Mouse (Mus musculus) thymus, postnatal 10 days (tissue): ENCODE results near the gene Kif14.
"Not testable (repeated sequence)": the region's sequence is repeated elsewhere in the genome, so short reads cannot be mapped to it uniquely, and the experiment has no call there.

Experiments used
- DNase-seq, 2 experiments: peaks; one replicate each; pipeline ENCODE4 v3.0.0; 2021; ENCODE audit warnings: low spot score in 2 of 2

Kif14 gene

DNA sequence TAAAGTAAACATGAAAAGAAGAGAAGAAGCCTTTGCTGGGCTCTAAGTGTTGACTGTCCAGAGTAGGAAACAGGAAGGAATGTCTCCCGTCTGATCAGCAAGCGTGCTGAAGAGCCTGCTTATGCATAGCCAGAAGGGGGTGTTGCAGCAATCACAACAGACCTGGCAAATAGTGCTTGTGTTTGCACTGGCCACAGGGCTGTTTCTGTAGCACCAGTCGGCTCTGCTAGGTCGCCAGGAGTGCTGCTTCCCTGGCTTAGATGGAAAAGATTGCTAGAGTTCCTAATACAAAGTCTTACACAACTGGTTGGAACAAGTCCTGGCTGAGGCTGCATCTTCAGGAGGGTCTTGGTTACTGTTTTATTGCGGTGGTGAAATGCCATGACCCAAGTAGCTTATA lies 25.5 kb downstream of the Kif14 start:
- DNase-seq, result no peak

DNA sequence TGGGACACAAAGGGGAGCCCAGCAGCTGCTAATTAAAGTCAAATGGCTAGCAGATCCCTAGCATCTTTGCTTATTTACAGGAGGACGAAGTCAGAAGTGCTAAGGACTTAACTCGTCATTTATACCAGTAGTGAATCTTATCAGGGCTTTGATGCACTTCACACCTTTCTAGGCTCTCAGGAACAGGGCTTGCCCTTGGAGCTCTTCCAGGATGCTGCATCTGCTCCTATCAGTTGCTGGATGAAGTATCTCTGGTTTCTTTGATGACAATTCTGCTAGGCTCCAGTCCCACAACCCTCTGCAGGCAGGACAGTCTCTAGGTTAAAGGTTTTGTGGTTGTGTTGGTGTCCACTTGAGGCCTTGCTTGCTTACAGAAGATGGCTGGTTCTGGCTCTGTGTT lies 26.1 kb downstream of the Kif14 start:
- no peak for DNase-seq

DNA sequence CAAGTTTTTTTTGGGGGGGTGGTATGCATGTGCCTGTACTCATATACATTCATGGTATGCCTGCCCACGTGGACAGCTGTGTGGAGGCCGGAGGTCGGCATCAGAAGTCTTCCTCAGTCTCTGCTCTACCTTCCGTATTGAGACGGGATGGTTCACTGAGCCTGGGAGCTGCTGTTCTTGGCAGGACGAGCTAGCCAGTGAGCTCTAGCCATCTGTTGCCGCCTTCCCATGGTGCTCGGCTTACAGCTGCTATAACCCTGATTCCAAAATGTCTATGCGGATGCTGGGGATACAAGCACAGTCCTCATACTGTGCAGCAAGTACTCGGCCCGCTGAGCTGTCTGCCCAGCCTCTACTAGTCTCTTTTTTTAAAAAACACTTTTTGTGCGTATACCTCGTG lies 33.2 kb downstream of the Kif14 start:
- no peak for DNase-seq

DNA sequence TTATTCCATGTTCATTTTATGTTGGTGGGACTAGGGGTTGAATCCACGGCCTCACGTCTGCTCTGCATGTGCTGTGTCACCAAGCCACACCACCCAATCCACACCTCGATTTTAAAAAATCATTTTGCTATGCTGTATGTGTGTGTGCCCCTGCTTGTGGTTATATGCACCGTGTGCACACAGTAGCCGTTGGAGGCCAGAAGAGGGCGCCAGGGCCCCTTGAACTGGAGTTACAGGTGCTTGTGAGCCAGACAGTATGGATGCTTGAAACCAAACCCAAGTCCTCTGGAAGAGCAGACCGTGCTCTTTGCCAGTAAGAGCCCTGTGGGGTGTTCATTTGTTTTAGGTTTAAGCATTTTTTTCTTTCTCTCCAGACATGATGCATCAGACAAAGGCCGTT lies 36.8 kb downstream of the Kif14 start:
- DNase-seq, result no peak

DNA sequence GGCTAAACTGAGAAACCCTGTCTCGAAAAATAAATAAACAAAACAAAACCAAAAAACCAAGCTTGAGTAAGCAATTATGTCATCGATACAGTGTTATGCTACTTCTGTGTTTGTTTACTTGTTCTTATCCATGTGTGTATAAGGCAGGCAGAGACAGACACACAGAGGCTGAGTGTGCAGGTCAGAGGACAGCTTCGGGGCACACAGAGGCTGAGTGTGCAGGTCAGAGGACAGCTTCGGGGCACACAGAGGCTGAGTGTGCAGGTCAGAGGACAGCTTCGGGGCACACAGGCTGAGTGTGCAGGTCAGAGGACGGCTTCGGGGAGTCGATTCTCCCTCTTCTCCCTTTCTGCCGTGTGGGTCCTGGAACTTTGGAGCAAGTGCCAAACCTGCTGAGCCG lies 40.1 kb downstream of the Kif14 start:
- not testable (repeated sequence) for DNase-seq

DNA sequence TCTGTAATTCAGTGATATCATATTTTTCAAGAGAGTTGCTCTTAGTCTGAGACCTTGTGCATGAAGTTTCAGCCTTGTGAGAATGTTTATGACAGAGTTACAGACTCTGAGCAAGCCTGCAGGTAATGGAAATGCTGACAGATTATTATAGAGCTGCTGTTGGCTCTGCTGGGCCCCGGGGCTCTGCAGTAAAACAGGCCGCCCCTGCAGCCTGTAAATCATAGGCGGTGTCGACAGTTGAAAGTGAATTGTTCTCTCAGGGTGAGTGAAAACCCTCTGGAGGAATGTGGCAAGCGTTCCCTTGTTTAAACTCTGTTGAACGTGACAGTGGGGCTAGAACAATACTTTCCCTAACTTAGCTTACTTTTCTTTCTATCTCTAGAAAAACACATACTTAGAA lies 46.2 kb downstream of the Kif14 start:
- DNase-seq, result no peak

DNA sequence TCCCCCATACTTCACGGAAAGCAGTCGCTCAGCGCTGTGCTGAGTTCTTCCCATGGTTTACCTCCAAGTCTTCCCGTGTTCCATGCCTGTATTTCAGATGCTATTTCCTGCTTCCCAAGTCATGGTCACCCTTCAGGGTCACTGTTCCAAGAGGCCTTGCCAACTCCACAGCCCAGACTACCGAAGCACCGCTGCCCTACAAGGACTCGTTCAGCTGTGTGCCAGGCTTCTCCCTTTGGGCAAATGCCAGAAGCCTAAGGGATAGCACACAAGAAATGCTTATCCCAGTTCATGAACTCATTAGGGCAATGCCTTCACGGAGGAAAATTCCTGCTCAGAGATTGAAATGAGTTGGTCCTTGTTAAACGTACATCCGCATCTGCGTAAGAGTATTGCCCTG lies 47.0 kb downstream of the Kif14 start:
- no peak for DNase-seq

DNA sequence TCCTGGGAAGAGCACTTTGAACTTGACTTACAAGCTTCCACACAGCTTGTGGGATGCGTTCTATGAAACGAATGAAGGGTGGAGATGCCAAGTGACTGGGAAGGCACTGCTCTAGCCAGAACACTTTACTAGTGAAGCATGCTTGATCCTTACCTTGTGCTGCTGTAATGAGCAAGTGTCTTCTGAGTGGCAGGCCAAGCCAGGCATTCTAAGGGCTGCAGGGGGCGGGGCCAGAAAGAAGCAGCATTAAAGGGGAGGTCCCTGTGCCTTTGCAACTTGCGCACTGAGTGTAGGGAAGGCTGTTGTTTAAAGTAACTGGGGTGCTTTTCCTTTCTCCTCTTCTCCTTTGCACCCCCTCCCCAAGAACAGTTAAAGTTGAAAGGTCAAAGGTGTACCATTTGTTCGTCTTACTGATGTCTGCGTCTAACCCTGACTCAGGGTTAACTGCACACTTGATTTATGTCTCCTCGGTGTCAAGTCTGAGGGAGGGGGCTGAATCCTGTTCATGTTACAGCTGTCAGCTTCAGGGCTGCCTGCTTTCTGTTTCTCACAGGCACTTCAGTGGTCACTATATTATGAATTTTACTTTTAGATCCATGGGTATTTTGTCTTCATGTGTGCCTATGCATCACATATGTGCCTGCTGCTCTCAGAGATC lies 52.7 kb downstream of the Kif14 start:
- no peak for DNase-seq

DNA sequence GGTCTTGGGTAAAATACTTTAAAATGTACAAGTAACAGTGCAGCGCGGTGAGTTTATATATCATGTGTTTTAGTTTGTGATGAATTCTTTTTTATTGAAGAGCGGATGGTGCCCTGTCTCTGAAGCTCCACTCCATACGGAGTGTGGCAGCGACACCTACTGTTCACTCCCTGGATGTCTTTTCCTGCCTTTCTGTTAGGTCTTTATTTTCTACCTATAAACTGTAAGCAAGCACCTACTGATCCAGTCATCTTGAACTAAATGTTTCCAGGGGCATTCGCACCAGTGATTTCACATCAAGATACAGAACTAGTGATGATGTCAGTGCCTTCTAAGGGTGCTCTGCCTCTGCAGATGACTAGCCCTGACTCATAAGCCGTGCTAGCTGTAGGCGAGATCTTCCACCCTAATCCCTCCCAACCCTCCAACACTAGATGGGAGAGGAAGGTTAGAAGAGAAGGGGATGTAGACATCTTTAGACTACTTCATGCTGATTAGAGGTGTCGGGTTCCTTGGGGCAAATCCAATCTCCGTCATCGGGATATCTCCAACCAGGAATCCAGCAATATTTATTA lies 55.3 kb downstream of the Kif14 start:
- no peak for DNase-seq

DNA sequence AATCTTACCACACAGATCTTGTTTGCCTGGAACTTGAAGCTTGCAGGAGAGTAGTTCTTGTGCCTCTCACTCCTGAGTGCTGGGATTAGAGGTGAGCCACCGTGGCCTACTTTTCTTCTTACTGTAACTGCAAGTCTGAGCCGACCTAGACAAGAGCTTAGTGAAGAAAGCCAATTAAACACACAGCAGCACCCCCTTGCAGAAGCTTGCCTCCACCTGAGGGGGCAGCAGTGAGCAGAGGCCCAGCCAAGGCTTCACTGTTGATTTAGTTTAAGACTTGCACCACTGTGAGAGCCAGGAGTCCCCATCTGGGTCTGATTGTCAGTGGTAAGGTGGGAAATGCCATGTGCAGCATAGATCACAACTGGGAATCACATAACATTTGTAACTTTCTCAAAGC lies 58.8 kb downstream of the Kif14 start:
- DNase-seq, result peak; percentile 37 to 75

DNA sequence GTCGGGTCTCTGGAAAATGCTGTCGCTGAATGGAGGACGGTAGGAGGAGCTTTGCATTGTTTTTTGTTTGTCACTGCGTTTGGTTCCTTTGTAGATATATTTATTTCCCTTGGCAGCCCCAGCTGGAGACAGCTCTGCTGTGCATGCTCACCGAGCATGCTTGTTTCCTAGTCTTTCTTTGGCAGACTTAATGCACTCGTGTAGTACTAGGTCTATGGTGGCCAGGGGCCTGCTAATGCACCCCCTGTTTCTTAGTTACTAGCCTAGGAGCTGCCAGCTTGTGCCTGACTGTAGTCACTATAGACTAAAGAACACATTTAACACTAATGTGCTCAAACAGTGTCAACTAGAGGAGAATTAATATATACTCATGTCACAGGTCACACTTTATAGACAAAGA lies 59.7 kb downstream of the Kif14 start:
- DNase-seq, result no peak

DNA sequence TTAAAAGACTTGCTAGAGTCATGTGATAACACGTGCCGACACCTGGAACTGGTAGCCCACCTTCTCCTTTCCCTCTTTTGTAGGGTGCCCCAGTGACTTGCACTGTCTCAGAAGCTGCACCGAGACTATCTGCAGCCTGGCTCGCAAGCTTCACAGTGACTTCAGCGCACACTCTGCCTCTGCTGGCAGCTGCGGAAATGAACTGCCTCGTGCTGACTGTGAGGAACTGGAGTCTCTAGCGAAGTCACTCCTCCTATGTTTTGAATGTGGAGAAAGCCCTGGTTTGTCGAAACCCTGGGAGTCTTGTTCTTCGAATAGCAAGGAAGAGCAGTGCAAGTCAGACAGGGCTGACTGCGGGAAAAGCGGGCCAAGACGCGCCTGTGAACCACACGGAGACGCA lies 61.0 kb downstream of the Kif14 start:
- no peak for DNase-seq

DNA sequence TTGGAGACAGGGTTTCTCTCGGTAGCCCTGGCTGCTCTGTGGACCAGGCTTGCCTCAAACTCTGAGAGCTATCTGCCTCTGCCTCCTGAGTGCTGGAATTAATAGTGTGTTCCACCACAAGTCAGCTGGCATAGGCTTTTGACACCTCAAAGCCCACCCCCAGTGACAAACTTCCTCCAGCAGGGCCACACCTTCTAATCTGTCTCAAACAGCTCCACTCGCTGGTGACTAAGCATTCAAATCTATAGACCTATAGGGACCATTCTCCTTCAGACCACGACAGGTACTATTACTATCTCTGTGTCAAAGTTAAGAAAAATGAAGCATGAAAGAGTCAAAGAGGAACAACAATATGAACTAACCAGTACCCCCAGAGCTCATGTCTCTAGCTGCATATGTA lies 66.4 kb downstream of the Kif14 start:
- DNase-seq, result no peak

DNA sequence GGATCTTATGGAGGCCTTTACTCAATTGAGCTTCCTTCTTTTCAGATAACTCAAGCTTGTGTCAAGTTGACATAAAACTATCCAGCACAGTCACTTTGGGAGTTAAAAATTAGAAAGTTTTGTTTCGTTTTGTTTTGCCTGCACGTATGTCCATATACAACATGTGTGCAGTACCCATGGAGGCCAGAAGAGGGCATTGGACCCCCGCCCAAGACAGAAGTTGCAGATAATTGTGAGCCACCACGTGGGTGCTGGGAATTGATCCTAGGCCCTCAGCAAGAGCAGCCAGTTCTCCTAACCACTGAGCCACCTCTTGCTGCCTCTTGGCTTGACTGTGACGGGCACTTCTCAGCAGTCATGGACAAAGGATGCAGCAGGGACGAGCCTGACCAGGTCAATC lies 70.8 kb downstream of the Kif14 start:
- DNase-seq, result no peak

DNA sequence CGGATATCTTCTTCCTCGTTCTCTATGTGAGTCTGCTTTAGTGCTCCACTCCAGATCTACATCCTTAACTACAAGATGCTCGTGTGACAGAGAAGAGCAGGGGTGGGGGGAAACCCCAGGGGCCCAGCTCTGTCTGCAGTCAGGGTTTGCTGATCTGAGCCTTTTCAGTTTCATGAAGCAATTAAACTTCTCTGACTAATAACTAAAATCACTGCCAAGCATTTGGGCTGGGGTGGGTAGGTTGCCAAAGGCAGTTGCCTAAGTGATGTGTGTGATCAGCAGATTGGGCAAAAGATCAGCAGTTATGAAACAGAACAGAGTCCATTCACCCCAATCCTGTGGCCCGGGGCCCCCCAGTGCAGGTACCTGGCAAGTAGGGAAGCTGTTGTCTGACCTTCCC lies 72.1 kb downstream of the Kif14 start:
- DNase-seq, result no peak

DNA sequence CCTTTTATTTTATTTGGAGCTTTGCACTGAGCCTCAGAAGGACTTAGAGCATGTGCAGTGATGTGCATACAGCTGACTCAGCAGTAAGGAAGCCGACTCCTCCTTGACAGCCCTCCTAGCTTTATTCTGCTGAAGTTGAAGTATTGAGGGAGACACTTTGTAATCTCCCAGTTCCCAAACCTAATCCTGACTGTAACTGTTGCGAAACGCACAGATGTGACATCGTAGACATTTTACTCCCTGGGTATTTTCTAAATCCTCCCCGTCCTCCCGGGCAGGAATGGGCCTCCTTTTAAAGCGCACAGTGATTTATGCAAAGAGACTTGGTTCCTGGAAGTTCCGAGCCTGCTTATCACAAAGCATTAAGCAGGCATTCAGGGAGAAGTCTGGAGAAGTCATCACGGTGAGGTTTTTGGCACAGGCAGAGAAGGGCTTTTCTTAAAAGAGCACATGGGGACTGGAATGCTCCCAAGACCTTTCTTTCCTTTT lies 74.3 kb downstream of the Kif14 start:
- no peak for DNase-seq

DNA sequence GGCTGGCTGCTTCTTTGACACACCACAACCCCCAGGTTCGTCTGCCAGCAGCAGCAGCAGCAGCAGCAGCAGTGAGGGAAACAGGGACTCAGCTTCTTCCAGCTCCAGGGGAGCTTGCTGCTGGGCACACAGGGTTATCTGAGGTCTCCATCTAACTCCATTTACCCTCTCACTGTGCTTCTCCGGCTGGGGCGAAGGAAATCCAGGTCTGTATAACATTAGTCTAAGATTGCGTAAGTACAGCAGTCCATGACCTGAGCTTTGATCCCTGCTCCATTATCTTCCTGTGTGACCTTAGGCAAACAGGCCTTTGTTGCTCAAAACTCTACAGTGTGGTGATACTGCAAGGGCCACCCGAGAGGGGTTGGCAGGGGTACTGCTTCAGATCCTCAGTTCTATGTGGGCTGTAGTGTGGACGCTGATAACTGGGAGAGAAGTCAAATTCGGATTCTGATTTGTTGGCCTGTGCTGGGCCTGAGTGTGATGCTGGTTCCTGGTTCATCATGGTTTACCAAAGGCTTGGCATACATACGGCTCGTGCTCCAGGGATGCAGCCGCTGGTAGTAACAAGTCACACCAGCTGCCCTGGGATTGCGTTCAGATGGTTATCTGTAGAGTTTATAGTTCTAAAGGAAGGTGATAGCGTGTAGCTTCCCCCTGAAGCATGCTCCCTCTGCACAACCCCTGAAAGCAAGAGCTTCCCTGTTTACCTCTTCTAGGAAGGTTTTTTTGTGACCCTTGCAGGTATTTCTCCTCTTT lies 75.7 kb downstream of the Kif14 start:
- no peak for DNase-seq

DNA sequence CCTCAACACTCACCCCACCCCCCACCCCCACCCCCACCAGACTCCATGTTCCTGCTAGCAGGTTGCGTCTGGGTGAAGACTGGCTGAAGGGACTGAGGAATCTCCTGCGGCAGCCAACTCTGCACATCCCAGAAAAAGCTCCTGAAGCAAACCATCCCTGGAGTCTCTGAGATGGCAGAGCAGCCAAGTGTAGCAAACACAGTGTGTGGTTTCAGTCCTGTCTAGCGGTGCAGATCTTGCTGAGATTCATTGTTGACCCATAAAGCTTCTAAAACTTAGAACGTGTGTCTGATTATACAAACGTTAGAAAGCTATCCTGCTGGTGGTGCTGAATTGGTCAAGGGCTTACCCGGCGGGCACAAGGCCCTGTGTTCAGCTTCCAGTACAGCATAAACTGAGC lies 77.8 kb downstream of the Kif14 start:
- DNase-seq, result no peak

DNA sequence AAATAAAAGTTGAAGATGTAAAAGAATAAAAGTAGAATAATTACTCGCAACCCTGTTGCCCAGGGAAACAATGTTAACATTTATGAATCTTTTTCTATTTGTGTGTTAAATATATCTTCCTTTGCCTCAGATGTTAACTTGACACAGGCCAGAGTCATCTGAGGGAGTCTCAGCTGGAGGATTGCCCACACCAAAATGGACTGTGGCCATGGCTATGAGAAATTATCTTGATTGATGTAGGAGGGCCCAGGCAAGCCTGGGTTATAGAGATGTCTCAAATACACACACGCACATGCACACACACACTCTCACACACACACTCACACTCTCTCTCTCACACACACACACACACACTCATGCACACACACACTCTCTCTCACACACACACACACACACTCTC lies 80.9 kb downstream of the Kif14 start:
- DNase-seq, result no peak

DNA sequence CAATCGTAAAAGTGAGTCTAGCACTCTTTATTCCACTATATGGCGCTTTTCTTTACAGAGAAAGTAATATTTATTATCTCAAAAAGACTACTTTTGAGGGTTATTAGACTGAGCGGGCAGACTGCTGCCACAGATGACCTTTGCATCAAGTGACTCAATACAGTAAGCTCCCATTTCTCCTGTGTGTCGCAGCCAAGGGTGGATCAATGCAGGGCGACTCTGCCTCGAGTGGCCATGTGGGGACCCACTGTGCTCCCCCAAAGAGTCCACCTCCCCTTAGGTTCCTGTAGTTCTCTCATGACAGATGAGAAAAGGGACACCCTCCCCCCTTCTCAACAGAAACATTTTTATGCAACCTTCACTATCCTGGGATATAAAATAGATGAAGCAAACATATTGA lies 84.1 kb downstream of the Kif14 start:
- DNase-seq, result no peak

DNA sequence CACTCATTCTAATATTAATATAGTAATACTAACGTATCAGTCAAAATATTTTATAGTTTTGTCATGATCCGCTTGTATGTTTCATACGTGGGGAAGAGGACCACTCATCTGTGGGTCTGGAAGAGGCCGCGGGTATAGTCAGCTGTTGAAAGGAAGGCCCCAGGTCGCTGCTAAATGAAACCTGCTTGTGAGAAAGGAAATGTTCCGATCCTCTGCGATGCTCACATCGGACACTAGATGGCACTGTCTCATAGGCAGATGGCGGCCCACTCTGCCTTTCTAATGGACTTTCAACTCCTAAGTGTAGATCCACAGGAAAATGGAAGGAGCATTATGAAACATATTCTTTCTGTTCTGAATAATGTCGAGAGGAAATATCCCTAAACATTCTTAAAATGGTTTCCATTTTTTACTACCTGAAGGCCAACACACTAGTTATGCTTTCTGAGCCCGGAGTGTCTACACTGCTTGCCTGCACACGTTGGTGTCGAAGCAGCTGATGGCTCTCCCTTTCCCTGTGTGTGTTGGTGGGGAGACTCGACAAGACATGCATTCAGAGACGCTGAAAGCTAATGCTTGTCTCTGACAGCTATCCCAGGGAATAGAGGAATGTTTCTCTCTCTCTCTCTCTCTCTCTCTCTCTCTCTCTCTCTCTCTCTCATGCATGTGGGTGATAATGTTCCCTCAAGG lies 84.9 kb downstream of the Kif14 start:
- DNase-seq, result peak; percentile 42 to 78

DNA sequence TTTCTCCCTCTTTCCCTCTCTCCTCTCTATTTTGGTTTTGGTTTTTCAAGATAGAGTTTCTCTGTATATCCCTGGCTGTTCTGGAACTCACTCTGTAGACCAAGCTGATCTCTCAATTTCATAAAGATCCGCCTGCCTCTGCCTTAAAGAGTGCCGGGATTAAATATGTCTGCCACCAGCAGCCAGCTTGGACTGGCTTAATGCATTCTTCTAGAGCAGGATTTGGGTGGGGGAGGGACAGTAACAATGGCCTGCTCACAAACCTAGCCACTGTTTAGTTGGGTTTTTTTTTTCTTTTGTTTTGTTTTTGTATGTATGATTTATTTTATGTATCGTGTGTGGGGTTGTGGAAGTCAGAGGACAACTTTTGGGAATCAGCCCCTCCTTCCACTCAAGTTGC lies 88.5 kb downstream of the Kif14 start:
- DNase-seq, result no peak

DNA sequence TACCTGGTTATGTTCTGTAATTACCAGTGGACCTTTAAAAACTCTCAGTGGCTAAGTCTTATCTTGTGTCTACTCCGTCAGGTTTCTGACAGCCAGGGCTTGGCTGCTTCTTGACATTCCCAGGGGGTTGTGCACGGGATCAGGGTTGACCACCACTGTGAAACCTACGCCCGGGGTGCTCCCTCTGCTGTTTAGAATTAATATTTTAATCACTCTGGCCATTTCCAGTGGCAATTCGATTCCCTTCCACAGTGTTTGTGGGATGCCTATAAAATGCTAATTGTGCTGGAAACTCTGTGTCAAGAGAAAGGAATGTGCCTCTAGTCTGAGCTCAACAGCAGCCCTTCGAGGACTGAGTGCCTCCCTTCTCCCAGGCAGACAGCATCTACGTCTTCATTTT lies 89.7 kb downstream of the Kif14 start:
- no peak for DNase-seq
